In the genomic region with DNA sequence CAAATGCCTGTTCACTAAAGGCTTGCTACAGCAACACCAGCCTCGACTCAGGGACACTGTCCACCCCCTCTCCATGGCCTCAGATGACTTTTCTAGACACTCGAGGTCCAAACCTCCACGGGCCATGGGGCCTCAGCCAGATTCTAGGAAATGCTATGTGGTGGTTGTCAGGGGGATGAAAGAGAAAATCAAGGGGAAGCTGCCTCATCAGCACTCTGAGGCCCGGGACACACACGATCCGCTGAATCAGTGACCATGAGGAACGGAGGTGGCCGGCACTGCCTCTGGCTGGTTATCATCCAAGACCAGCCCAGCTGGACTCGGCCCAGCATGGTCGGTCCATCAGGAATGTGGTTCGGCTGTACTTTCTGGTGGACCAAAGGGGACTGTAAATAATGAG, we compare ENCODE assay signal across 12 mouse cellular contexts. TPM values are rescaled to one million over a fixed set of nuclear protein-coding genes. Genes with fewer than 3 reads are reported as not detected.
DNase-seq lines count a peak whose midpoint lies in the region; ATAC-seq lines count a peak whose summit lies in the region.
"Had no signal": no experiment of that assay in that cellular context is flagged by ENCODE, and none has a peak within 500 bp of the region (broad histone marks: within the 10 kb centered on the region; RNA-seq: fewer than 3 reads in every experiment).

No protein-coding gene starts in this region.

- no peak overlapping the region for H3K4me2 ChIP-seq in neural tube, embryonic 15.5 days
- H3K4me2 ChIP-seq: lung, embryonic 15.5 days had no signal

- 86% methylated on average over 11 of the region's 11 CpGs for WGBS in neural tube, embryonic 15.5 days

- no peak overlapping the region for H3K4me3 ChIP-seq in neural tube, embryonic 15.5 days (replicated peaks)
- H3K4me3 ChIP-seq: lung, embryonic 15.5 days had no signal

- H3K4me1 ChIP-seq in neural tube, embryonic 15.5 days = no peaks in the 10 kb centered on the region
- H3K4me1 ChIP-seq: lung, embryonic 15.5 days had no signal

- peak; percentile 39 for DNase-seq in left cerebral cortex, postnatal 4 days
- no peak for DNase-seq in left cerebral cortex, adult 11 months (ENCODE audit: low spot score)
- DNase-seq in adrenal gland, adult 2 months = peak; percentile 89
- DNase-seq in gastrocnemius, adult 18-20 months (ENCODE audit: low spot score) = peak; percentile 72
- DNase-seq in lung, postnatal 14 days = peak; percentile 46
- DNase-seq: right cerebral cortex, postnatal 4 days; thymus, postnatal 14 days had no signal

- intact Hi-C loops in left cerebral cortex, postnatal 4 days (cut with DNase I) = no loop called here

- ATAC-seq in erythroblast, adult 5-6 weeks (replicated peaks; ENCODE audit: low FRiP score, poor library complexity, severe bottlenecking) = no peak
- ATAC-seq in neural tube, embryonic 15.5 days (ENCODE audit: low FRiP score) = no peak

- H3K27me3 ChIP-seq in neural tube, embryonic 15.5 days (replicated peaks) = no peaks in the 10 kb centered on the region
- H3K27me3 ChIP-seq: lung, embryonic 15.5 days had no signal

- H3K9me3 ChIP-seq in neural tube, embryonic 15.5 days (replicated peaks) = no peaks in the 10 kb centered on the region
- H3K9me3 ChIP-seq: G1E; lung, embryonic 15.5 days had no signal

- no peak overlapping the region for H3K9ac ChIP-seq in neural tube, embryonic 15.5 days (replicated peaks)
- H3K9ac ChIP-seq: lung, embryonic 15.5 days had no signal

- H3K27ac ChIP-seq in neural tube, embryonic 15.5 days (replicated peaks) = no peak overlapping the region
- H3K27ac ChIP-seq: kidney, postnatal 0 days; lung, embryonic 15.5 days had no signal

- H3K36me3 ChIP-seq in neural tube, embryonic 15.5 days = no peaks in the 10 kb centered on the region

RNA-seq across cellular contexts. Expression of a gene that starts 23.2 kb away (rescaled TPM):
- total RNA-seq in left cerebral cortex, postnatal 4 days (2021) = 1 to 10 TPM; 2.4 to 3.4 TPM
- 100 to 1,000 TPM in 1 of 2 experiments, 10 to 100 TPM in 1; 69.1 to 110 TPM for total RNA-seq in adrenal gland, adult 2 months (2021)
- 13.3 and 16.8 TPM in 2 replicates for polyA plus RNA-seq in adrenal gland, adult 2 months (2012; rRNA removed)
- total RNA-seq in gastrocnemius, adult 18-20 months (2021) = 100 to 1,000 TPM; 238 to 306 TPM
- total RNA-seq in erythroblast, adult 5-6 weeks (2015; ENCODE audit: low replicate concordance) = 11.1 and 11.9 TPM in 2 replicates
- 5.4 and 10.2 TPM in 2 replicates for total RNA-seq in erythroblast, adult 5-6 weeks (2017; ENCODE audit: low replicate concordance)
- polyA plus RNA-seq in neural tube, embryonic 15.5 days (2015; fragmentation: Nextera tagmentation; extraction: Ambion mirVana) = 2.6 and 5.3 TPM in 2 replicates

RNA-seq across cellular contexts. Expression of a gene that starts 45.9 kb away (rescaled TPM):
- total RNA-seq in left cerebral cortex, postnatal 4 days (2021) = 10 to 100 TPM; 69.8 to 70.3 TPM
- total RNA-seq in adrenal gland, adult 2 months (2021) = 10 to 100 TPM; 37.3 to 44.3 TPM
- polyA plus RNA-seq in adrenal gland, adult 2 months (2012; rRNA removed) = 4.8 and 7.6 TPM in 2 replicates
- total RNA-seq in gastrocnemius, adult 18-20 months (2021) = 10 to 100 TPM; 14.4 to 20.1 TPM
- 13.8 and 21.9 TPM in 2 replicates for total RNA-seq in erythroblast, adult 5-6 weeks (2015; ENCODE audit: low replicate concordance)
- total RNA-seq in erythroblast, adult 5-6 weeks (2017; ENCODE audit: low replicate concordance) = 12.8 and 21.9 TPM in 2 replicates
- polyA plus RNA-seq in neural tube, embryonic 15.5 days (2015; fragmentation: Nextera tagmentation; extraction: Ambion mirVana) = 143 and 150 TPM in 2 replicates

Comparison
In these comparisons a context has a peak if more than half of its experiments do, and no peak if none do; other contexts are left out.
1. RNA of a gene that starts 23.2 kb away (total RNA-seq): 238 to 306 TPM in gastrocnemius, adult 18-20 months and 69.1 to 110 TPM in adrenal gland, adult 2 months; 5.4 to 11.9 TPM in erythroblast, adult 5-6 weeks and 2.4 to 3.4 TPM in left cerebral cortex, postnatal 4 days; every median in the first group is over 4 times any median in the second.